Mouse (Mus musculus): Measurements from ENCODE around the gene Slc12a9. TPM values are rescaled to one million over a fixed set of nuclear protein-coding genes. Genes with fewer than 3 reads are reported as not detected.

Slc12a9 gene
- total and polyA plus RNA-seq, 3 experiments = 8.8 to 12.1 TPM; not detected in 1

DNA sequence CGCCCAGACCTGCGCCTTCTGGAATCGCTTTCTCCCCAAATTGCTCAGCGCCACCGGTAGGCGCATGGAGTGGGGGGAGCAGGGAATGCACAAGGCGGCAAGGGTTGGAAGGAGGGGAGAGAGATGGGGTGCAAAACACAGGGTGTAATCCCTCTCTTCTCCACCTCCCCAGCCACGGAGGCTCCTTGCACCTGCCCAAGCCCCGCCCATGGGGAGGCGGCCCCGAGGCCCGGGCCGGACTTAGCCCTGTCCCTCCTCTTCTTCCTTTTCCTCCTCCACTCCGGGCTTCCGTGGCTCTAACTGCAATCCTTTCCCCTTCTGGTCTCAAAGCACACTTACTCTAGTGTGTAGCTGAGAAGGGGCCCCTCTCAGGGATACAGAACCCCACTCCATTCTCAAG, 40.1 kb downstream of the Slc12a9 start:
- Histone ChIP-seq H3K27ac (ENCODE audit: control insufficient read depth, low read depth, low read length) (peak overlapping the region; percentile 99), H3K9me3 (replicated peaks; ENCODE audit: insufficient read depth, low read length) (no peaks in the 10 kb centered on the region), H3K4me3 (ENCODE audit: control insufficient read depth in 1 of 2, insufficient read depth in 1 of 2, low read depth in 2 of 2, low read length in 2 of 2) (peak overlapping the region; percentile 63 to 80), H3K9ac (ENCODE audit: control insufficient read depth, low read depth, low read length, poor library complexity, severe bottlenecking) (peak overlapping the region; percentile 98), H3K4me1 (ENCODE audit: control insufficient read depth in 1 of 2, insufficient read depth in 2 of 2, low read length in 2 of 2) (peaks cover 4 to 27% of the 10 kb centered on the region in 2 experiments), H3K79me2 (ENCODE audit: control insufficient read depth, insufficient read depth, low read length, poor library complexity) (peaks cover 11% of the 10 kb centered on the region), H3K36me3 (ENCODE audit: control insufficient read depth in 1 of 2, insufficient read depth in 2 of 2, low read length in 2 of 2) (peaks cover 14 to 23% of the 10 kb centered on the region in 2 experiments), H3K27me3 (ENCODE audit: control insufficient read depth in 1 of 2, insufficient read depth in 2 of 2, low read length in 2 of 2) (no peaks in the 10 kb centered on the region)
- TF ChIP-seq POLR2A (IDR thresholded peaks at IDR 0.05; ENCODE audit: control insufficient read depth in 1 of 2, insufficient read depth in 1 of 2, low read depth in 1 of 2, low read length in 2 of 2, poor library complexity in 1 of 2) (peak in 1 of 2 experiments; percentile 17; a peak in 2 of 4 replicates), TCF12 (IDR thresholded peaks at IDR 0.05; ENCODE audit: low read depth, low read length) (peak; percentile 23; the same call in 1 of the 2 replicates), MAX (IDR thresholded peaks at IDR 0.05; ENCODE audit: low read length) (0 out of 2 replicates have a peak, but pooled peaks have one; percentile 3), NELFE (IDR thresholded peaks at IDR 0.05; ENCODE audit: low read depth, low read length) (peak; percentile 60; the same call in 1 of the 2 replicates), SMC3 (IDR thresholded peaks at IDR 0.05; ENCODE audit: low read depth, low read length) (no peak), POLR2AphosphoS5 (IDR thresholded peaks at IDR 0.05; ENCODE audit: borderline replicate concordance, low read depth, low read length) (peak; percentile 84; the same call in 1 of the 2 replicates), CTCF (IDR thresholded peaks at IDR 0.05 in 2 of 3, conservative IDR thresholded peaks at IDR 0.05 in 1 of 3; ENCODE audit: control insufficient read depth in 1 of 3, insufficient read depth in 1 of 3, low read depth in 2 of 3, low read length in 3 of 3, poor library complexity in 1 of 3, severe bottlenecking in 1 of 3) (no peak), NRF1 (IDR thresholded peaks at IDR 0.05; ENCODE audit: insufficient read depth, low read depth, low read length, poor library complexity, severe bottlenecking) (0 out of 2 replicates have a peak, but pooled peaks have one; percentile 26), MYC (IDR thresholded peaks at IDR 0.05; ENCODE audit: low read depth, low read length) (0 out of 2 replicates have a peak, but pooled peaks have one; percentile 36)
- peak; percentile 79 for DNase-seq (ENCODE audit: low read depth, low spot score)

- no peak overlapping the region for H3K9ac ChIP-seq (ENCODE audit: control insufficient read depth, low read depth, low read length, poor library complexity, severe bottlenecking)
- DNase-seq (ENCODE audit: low read depth, low spot score) = no peak
- H3K4me1 ChIP-seq (ENCODE audit: control insufficient read depth in 1 of 2, insufficient read depth in 2 of 2, low read length in 2 of 2) = peaks cover 4 to 27% of the 10 kb centered on the region in 2 experiments
- H3K79me2 ChIP-seq (ENCODE audit: control insufficient read depth, insufficient read depth, low read length, poor library complexity) = peaks cover 11% of the 10 kb centered on the region; the same call in 1 of the 2 replicates
- no peaks in the 10 kb centered on the region for H3K27me3 ChIP-seq (ENCODE audit: control insufficient read depth in 1 of 2, insufficient read depth in 2 of 2, low read length in 2 of 2)
- H3K9me3 ChIP-seq (replicated peaks; ENCODE audit: insufficient read depth, low read length) = no peaks in the 10 kb centered on the region
- no peak overlapping the region for H3K4me3 ChIP-seq (ENCODE audit: control insufficient read depth in 1 of 2, insufficient read depth in 1 of 2, low read depth in 2 of 2, low read length in 2 of 2)
- no peak for TF ChIP-seq SMC3 (IDR thresholded peaks at IDR 0.05; ENCODE audit: low read depth, low read length)
- peaks cover 8 to 24% of the 10 kb centered on the region in 2 experiments; a peak in 3 of 4 replicates for H3K36me3 ChIP-seq (ENCODE audit: control insufficient read depth in 1 of 2, insufficient read depth in 2 of 2, low read length in 2 of 2)
- no peak overlapping the region for H3K27ac ChIP-seq (ENCODE audit: control insufficient read depth, low read depth, low read length)
These were observed 41.9 kb downstream of the Slc12a9 start for GRCm38 (mm10) chr5:137291381-137291926.

DNA sequence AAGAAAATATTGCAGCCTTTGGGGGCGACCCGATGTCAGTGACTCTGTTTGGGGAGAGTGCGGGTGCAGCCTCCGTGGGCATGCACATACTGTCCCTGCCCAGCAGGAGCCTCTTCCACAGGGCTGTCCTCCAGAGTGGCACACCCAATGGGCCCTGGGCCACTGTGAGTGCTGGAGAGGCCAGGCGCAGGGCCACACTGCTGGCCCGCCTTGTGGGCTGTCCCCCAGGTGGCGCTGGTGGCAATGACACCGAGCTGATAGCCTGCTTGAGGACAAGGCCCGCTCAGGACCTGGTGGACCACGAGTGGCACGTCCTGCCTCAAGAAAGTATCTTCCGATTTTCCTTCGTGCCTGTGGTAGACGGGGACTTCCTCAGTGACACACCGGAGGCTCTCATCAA, 42.7 kb downstream of the Slc12a9 start:
- peak overlapping the region; percentile 69 for H3K9ac ChIP-seq (ENCODE audit: control insufficient read depth, low read depth, low read length, poor library complexity, severe bottlenecking)
- H3K79me2 ChIP-seq (ENCODE audit: control insufficient read depth, insufficient read depth, low read length, poor library complexity) = peaks cover 11% of the 10 kb centered on the region; the same call in 1 of the 2 replicates
- H3K27me3 ChIP-seq (ENCODE audit: control insufficient read depth in 1 of 2, insufficient read depth in 2 of 2, low read length in 2 of 2) = no peaks in the 10 kb centered on the region
- peaks cover 4 to 31% of the 10 kb centered on the region in 2 experiments for H3K4me1 ChIP-seq (ENCODE audit: control insufficient read depth in 1 of 2, insufficient read depth in 2 of 2, low read length in 2 of 2)
- H3K27ac ChIP-seq (ENCODE audit: control insufficient read depth, low read depth, low read length) = peak overlapping the region; percentile 92
- H3K36me3 ChIP-seq (ENCODE audit: control insufficient read depth in 1 of 2, insufficient read depth in 2 of 2, low read length in 2 of 2) = peaks cover 6 to 27% of the 10 kb centered on the region in 2 experiments; a peak in 3 of 4 replicates
- H3K9me3 ChIP-seq (replicated peaks; ENCODE audit: insufficient read depth, low read length) = no peaks in the 10 kb centered on the region
- TF ChIP-seq SMC3 (IDR thresholded peaks at IDR 0.05; ENCODE audit: low read depth, low read length) (peak; percentile 66), ETS1 (IDR thresholded peaks at IDR 0.05; ENCODE audit: low read depth, low read length) (no peak; the same call in 1 of the 2 replicates), CTCF (IDR thresholded peaks at IDR 0.05 in 2 of 3, conservative IDR thresholded peaks at IDR 0.05 in 1 of 3; ENCODE audit: control insufficient read depth in 1 of 3, insufficient read depth in 1 of 3, low read depth in 2 of 3, low read length in 3 of 3, poor library complexity in 1 of 3, severe bottlenecking in 1 of 3) (peak; percentile 34 to 75 (median 66); a peak in 5 of 6 replicates), UBTF (IDR thresholded peaks at IDR 0.05; ENCODE audit: borderline replicate concordance, insufficient read depth, low read depth, low read length) (no peak), POLR2A (IDR thresholded peaks at IDR 0.05; ENCODE audit: control insufficient read depth in 1 of 2, insufficient read depth in 1 of 2, low read depth in 1 of 2, low read length in 2 of 2, poor library complexity in 1 of 2) (peak in 1 of 2 experiments; percentile 37; a peak in 1 of 4 replicates), RAD21 (IDR thresholded peaks at IDR 0.05; ENCODE audit: low read depth, low read length) (peak; percentile 47), NELFE (IDR thresholded peaks at IDR 0.05; ENCODE audit: low read depth, low read length) (peak; percentile 16; the same call in 1 of the 2 replicates), ZC3H11A (IDR thresholded peaks at IDR 0.05; ENCODE audit: low read depth, low read length) (peak; percentile 40; the same call in 1 of the 2 replicates), USF1 (IDR thresholded peaks at IDR 0.05; ENCODE audit: low read depth, low read length) (no peak), POLR2AphosphoS5 (IDR thresholded peaks at IDR 0.05; ENCODE audit: borderline replicate concordance, low read depth, low read length) (peak; percentile 67; the same call in 1 of the 2 replicates), MAZ (IDR thresholded peaks at IDR 0.05; ENCODE audit: low read depth, low read length) (peak; percentile 64; the same call in 1 of the 2 replicates), NRF1 (IDR thresholded peaks at IDR 0.05; ENCODE audit: insufficient read depth, low read depth, low read length, poor library complexity, severe bottlenecking) (0 out of 2 replicates have a peak, but pooled peaks have one; percentile 30), USF2 (IDR thresholded peaks at IDR 0.05; ENCODE audit: borderline replicate concordance in 1 of 2, insufficient read depth in 1 of 2, low read depth in 1 of 2, low read length in 2 of 2) (no peak), TBP (IDR thresholded peaks at IDR 0.05; ENCODE audit: low read depth, low read length) (0 out of 2 replicates have a peak, but pooled peaks have one; percentile 10)
- peak overlapping the region; percentile 36 to 54 for H3K4me3 ChIP-seq (ENCODE audit: control insufficient read depth in 1 of 2, insufficient read depth in 1 of 2, low read depth in 2 of 2, low read length in 2 of 2)
- DNase-seq (ENCODE audit: low read depth, low spot score) = peak; percentile 68
